Mouse (Mus musculus) right cerebral cortex, adult 2 months (tissue): Measurements from ENCODE around the gene Gm17662.

Experiments used
- DNase-seq, 2 experiments: peaks; one replicate each; pipeline ENCODE4 v3.0.0; 2021 to 2022; ENCODE audit warnings: low spot score in 2 of 2

Gene Gm17662

GRCm38 (mm10) chr4:104857029-104857428 lies at the start of gene Gm17662:
Gene Gm17662 (plus strand): TSS chr4:104857329.
- DNase-seq: no peak

- no peak for DNase-seq
Measured at GRCm38 (mm10) chr4:104810710-104811286, 46.3 kb upstream of the Gm17662 start.

DNA sequence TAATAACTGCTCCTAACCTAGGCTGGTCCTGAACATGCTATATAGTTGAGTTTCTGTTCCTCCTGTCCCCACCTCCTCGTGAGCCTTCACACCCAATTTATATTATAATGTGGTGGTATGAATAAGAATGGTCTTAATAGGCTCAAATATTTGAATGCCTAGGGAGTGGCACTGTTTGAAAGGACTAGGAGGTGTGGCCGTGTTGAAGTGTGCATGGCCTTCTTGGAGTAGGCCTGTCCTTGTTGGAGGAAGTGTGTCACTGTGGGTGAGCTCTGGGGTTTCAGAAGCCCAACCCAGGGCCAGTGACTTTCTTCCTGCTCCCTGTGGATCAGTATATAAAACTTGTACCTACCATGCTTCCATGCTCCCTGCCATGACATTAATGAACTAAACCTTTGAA lies 43.5 kb upstream of the Gm17662 start:
- DNase-seq: no peak

DNA sequence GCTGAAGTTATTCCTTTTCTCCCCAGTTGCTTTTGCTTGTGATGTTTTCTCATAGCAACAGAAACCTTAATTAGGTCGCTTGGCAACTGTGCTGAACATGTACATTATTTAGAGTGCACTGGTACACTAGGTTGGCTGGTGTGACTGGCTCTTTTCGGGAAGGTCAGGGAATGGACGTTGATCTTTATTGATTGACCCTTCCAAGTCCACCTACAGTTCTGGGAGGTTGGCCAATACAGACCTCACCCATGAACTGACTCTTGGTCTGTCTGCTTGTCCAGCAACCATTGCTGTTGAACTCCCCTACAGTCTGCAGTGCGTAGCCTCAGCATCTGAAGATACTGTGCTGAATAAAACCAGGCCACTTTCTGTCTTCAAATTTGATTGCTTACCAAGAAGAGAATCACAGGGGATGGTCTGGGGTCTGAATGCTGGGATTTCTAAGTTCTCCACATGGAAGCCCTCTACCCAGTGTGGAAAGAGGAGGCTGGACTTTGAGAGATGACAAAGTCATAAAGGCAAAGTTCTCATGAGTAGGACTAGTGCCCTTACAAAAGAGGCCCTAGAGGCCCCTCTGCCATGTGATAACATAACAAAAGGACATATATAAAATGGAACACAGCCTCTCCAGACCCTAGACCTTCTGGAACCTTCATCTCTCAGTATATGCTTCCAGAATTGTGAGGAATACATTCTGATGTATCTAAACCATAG lies 40.5 kb upstream of the Gm17662 start:
- no peak for DNase-seq

GRCm38 (mm10) chr4:104817509-104817908 lies 39.6 kb upstream of the Gm17662 start:
- DNase-seq: no peak

- no peak for DNase-seq
Measured at GRCm38 (mm10) chr4:104818986-104819385, 38.1 kb upstream of the Gm17662 start.

- no peak for DNase-seq
Measured at GRCm38 (mm10) chr4:104819891-104820290, 37.2 kb upstream of the Gm17662 start.

- no peak for DNase-seq
Measured at GRCm38 (mm10) chr4:104823597-104824101, 33.5 kb upstream of the Gm17662 start.

DNA sequence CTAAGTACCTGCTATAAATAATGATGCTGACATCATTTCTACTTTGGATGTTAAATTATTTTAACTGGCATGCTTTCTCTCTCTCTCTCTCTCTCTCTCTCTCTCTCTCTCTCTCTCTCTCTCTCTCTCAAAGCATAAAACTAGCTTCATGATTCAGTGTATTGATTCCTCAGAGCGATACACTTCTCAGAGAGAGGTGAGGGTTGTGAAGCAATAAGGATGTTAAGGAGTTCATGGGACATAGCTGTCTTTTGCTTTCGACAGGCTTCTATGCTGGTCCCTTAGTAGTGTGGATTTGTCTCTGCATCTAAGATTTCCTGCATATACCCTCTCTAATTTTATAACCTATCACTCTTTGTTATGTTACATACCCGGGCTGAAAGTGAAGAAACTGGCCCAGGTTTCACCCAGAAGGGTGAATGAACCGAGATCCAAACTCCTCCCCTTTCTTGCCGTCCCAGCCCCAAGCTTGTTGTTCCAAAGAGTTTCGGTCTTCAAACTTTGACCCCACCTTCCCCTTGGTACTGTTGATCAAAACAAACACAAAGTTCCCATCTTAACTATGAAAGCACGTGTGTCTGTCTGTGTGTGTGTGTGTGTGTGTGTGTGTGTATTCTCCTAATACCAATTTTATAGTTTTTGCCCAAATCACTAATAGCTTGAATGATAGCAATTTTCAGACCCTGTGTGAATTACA lies 32.6 kb upstream of the Gm17662 start:
- DNase-seq: no peak

- DNase-seq: peak; percentile 30 to 41
Measured at GRCm38 (mm10) chr4:104828939-104829338, 28.2 kb upstream of the Gm17662 start.

DNA sequence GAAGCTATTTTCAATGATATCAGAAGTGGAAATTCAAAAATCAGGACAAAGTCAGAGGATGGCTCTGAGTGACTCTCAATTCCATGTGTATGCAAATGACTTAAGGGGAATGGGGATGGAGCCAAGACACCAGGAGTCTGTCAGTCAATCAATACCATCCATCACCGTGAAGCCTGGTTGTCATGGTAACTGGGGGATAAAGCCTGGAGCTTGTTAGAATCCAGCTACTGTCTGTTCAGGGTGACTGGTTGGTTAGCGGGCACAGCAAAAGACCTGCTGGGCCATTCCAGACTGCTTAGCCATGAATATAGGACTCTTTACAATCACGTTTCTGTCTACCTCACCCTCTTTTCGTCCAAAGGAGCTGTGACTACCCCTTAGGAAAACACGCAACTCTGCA lies 22.0 kb upstream of the Gm17662 start:
- DNase-seq: no peak

GRCm38 (mm10) chr4:104838342-104838741 lies 18.8 kb upstream of the Gm17662 start:
- no peak for DNase-seq

GRCm38 (mm10) chr4:104842204-104842603 lies 14.9 kb upstream of the Gm17662 start:
- DNase-seq: no peak

DNA sequence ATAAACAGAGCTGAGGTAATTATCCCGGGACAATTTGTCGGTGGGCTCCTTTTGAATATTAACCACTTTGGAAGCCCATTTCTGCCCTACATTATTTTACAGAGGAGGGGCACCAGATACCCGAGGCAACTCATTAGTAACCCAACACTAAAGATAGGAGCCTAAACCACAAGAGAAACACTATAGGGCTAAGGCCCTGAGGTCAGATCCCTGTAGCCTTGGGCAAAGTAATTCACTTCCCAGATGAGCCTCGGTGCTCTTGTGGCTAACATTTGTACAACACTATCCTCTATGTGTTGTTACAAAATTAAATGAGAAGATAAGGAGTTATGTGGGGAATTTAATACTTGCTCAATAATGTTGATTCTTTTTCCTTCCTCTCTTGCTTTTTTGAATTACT lies 13.6 kb upstream of the Gm17662 start:
- no peak for DNase-seq

- no peak for DNase-seq
Measured at GRCm38 (mm10) chr4:104855216-104855615, 1.9 kb upstream of the Gm17662 start.

DNA sequence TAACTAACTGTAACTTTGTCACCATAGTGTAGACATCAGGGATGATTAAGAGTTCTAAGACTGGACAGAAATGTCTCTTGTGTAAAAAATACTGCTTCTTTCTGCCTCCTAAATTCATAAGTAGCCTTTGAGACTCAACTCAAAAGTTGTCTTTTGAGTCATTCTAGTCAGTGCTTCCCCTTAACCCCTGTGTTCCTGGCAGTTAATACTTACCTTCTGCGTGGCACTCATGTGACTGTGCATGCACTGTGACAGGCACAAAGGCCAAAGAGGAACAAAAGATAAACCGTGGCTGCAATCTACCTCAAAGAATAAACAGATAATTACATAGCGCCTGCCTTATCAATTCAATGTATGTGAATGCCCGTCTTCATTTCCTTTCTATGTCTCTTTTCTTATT lies 694 bp downstream of the Gm17662 start:
- no peak for DNase-seq

GRCm38 (mm10) chr4:104861241-104861640 lies 4.1 kb downstream of the Gm17662 start:
- no peak for DNase-seq

DNA sequence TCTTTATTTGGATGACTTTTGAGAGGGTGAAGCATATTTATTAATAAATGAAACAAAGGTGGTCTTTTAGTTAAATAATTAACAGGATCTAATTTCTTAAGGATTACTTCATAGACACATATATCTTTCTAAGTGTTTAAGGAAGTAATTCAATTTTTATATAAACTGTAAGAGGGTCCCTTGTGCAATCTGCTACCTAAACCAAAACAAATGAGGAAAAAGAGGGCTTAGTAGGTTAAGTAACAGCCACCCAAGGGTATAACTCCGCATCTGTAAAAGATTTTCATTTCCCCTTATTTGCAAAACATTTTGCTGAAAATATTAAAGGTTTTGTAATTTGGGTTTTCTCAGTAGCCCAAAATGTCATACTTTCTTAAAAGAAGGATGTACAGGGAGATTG lies 7.3 kb downstream of the Gm17662 start:
- no peak for DNase-seq

- DNase-seq: no peak
Measured at GRCm38 (mm10) chr4:104869581-104869980, 12.5 kb downstream of the Gm17662 start.

DNA sequence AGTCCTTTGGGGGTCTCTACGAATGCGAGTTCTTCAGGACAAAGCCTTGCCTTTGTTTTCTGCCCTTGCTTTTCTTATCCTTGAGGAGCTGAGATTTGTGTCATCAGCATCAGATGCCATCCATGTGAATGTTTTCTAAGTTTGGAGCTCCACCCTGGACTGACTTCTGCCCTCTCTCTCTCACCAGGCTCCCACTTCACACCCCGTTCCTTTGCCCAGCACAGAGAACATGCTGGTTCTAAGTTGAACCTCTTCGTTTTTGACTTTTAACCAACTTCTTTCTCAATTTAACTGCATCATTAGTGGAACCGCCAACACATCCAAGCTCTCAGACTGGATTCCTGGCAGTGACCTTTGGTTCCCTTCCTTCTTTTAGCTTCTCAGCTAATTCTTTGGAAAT lies 13.1 kb downstream of the Gm17662 start:
- DNase-seq: no peak

DNA sequence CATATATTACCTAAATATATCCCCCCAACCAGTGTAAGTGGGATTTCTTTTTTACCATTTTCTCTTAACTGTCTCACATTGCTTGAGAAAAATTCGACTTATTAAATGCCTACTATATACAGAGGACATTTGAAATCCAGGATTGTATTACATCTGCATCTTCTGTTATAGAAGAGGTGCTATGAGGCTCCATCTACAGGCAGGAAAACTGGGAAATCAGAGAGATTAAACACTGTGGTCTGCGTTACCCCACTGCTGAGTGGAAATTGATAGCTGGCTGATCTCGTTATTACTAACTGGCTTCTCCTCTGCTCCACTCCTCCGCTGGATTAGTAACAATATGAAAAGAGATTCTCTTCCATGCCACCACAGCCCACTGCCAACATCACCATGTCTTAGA lies 18.7 kb downstream of the Gm17662 start:
- no peak for DNase-seq

DNA sequence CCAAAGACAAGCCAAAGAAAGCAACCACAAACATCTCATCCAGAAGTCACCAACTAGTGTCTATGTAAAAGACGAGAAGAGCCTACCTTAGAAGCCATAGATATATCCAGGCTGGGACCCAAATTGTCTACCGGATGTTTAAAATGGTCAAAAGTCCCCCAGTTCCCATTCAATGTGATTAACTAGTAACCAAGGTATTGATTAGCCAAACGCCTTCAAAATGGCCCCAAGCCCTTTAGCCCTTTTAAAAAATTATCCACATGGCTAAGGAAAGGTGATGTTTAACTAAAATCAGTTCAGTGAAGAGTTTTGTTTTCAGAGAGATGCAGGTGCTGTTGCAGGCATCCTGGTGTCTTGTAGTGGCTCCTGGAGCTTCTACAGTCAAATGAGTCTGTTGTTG lies 19.2 kb downstream of the Gm17662 start, which contains the start of gene C8a:
TSS of gene C8a (minus strand) at position 76 of the 400 bp plus-strand sequence.
- DNase-seq: no peak

DNA sequence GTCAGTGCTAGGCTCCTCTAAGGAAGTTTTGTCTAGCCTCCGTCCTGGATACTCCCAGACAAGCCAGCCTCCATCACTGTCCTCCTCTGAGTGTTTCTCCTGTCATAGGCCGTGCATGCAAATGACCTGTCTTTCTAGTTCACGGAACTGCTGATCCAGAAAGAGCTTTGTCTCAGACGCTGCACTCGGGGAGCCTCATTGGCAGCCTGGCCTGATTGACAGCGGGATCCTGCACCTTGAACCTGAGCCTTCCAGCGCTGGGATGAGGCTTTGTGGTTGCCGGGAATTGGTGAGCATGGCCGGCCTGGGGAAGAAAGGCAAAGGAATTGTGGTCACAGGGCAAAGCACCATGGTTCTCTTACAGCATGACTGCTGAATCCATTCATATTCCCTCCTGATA lies 30.4 kb downstream of the Gm17662 start:
- DNase-seq: no peak
